Mouse (Mus musculus) monocyte, adult 5-6 weeks (primary cell): ENCODE results near the gene Fam160a1. TPM values are rescaled to one million over a fixed set of nuclear protein-coding genes. Genes with fewer than 3 reads are reported as not detected.

Experiments
- ATAC-seq: fragments of 153-309, 156-312 bp; replicated peaks from 2 replicates; pipeline ENCODE4 v1.8.0; 2017; ENCODE audit warnings: mild to moderate bottlenecking; ENCODE audit not compliant: low TSS enrichment, insufficient number of reproducible peaks, severe bottlenecking, poor library complexity, low FRiP score
- total RNA-seq: library from RNA; stranded (forward); fragments of 200-1000, 200-491, 200-594 nt; gene quantifications from 3 replicates; pipeline ENCODE4 v1.2.3, GENCODE M21; 2017

Fam160a1 gene
- total RNA-seq, 1 experiment from 2014 or later, result 0.38 TPM

DNA sequence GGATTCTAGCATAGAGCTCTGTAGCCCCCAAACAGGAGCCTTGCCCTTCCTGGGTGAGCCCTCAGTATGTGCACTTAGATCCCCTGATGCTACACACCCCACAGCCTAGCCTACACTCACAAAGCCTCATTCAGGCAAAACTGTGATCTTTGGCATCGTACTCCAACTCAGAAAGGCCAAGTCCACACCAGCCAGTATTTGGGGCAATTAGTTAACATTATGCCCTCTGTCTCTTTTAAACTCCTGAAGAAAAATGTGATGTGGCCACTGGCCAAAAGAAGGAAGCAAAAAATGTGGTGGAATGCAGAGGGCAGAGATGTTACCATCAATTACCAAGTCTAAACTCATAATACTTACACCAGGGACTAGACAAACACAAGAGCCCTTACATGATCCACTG lies 14.7 kb upstream of the Fam160a1 start:
- ATAC-seq, result no peak

DNA sequence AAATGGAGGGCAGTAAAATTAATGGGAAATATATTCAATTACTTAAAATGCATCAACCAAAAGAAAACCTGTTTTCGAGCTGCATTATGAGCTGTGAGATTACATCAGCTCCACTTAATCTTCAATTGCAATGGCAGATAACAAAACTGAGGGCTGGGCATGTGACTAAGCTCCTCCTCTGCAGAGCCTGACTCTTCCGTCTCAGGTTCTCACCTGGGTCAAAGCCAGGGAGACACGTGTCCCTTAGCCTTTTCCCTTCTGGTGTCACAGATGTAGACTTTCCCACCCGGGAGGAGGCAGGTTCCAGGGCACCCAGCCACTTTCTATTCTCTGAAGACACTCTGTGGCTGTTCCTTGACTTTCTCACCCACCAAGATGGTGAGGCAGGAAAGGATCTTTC lies 12.0 kb upstream of the Fam160a1 start:
- ATAC-seq, result no peak

DNA sequence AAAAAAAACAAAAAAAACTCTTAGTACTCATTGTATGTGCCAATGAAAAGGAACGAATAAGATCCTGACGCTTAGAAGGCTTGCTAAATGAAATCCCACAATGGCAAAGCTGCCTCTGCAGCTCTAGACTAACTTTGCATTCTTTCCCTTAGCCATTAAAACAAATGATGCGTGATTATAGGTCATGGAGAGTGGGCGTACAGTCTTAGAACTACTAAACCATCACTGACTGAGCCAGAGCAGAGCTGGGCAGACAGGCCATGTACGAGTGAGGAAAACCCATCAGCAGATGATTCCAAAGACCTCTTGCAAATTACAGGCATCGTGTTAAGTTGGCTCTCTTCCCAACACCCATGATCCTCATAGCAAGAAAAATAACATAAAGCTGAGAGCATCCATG lies 10.7 kb upstream of the Fam160a1 start:
- ATAC-seq, result no peak

DNA sequence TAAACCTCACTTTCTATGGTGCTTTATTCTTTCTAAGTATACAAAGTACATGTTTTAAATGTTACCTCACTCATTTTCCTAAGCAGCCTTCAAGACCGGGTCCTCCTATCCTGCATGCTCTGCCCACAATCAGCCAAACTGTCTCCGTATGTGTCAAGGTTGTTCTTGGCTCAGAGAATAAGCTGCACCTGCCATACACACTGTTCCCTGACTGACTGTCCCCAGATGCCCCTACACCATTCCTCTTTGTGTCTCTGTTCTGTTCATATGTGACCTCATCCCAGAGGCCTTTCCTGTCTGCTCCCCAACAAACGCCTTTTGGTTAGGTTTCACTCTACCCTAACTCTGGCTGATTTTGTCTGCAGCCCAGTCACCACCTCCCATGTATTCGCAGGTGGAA lies 10.2 kb upstream of the Fam160a1 start:
- ATAC-seq, result no peak

DNA sequence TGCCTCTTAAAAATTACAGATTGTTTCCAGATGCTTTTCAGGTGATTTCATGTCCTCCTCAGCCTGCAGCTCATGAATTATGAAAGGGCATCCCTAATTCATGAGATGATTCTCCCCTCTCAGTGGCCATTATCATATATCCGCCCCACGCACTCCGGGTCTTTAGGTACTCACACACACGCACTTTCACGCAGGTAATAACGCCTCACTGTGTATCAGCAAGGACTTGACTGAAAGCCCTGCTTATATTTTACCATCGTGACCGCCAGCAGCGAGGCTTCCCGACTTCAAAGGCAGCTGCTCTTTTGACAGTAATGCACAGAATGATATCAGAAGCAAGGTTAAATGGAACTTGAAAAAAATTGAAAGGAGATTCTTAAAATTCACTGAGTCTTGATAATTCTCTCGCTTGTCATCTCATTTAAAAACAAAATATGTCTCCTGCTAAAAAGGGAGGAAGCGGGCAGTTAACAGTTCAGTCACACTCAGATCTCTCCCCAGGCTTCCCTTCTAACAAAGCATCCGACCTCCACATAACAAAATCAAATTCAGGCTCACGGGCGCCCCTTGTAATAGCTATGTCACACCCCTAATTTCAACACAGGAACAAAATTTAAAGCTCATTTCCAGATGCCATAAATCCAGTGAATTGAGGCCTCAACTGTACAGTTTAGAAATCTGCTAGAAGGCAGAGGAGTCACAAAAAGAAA lies 3.9 kb upstream of the Fam160a1 start:
- ATAC-seq, result no peak

DNA sequence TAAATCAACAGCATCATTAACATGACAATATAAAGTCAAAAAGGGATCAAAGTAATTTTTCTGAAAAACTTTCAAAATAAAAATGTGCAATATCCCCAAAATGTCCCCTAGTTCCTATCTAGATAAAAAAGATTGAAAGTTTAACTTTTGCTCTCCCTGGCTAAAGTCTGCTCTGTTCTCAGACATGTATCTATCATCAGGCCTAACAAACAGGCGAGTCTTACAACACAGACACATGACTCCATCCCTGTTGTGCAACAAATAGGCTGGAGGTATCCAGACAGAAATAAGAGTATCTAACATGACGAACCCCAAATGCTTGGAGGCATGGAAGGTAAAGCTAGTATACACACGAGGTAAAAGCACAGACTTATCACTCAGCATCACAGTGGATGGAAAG lies 2.2 kb upstream of the Fam160a1 start:
- no peak for ATAC-seq

DNA sequence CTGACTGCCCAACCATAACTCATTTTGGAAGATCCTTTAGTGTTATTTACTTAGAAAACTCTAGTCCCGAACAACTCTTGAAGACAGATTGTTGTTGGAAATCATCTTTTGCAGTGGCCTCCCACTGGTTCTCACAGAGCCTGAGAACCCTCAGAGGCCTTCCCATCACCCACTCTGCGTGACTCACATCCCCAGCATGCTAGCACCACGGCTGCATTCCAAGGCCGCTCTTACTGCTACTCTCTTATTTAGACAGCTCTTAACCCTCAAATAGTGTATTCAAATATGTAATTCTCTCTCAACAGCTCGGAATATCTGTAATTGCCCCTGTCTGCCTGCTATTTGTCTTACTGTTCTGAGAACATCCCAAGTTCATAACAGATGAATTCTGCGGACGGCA lies 2.9 kb downstream of the Fam160a1 start:
- no peak for ATAC-seq

DNA sequence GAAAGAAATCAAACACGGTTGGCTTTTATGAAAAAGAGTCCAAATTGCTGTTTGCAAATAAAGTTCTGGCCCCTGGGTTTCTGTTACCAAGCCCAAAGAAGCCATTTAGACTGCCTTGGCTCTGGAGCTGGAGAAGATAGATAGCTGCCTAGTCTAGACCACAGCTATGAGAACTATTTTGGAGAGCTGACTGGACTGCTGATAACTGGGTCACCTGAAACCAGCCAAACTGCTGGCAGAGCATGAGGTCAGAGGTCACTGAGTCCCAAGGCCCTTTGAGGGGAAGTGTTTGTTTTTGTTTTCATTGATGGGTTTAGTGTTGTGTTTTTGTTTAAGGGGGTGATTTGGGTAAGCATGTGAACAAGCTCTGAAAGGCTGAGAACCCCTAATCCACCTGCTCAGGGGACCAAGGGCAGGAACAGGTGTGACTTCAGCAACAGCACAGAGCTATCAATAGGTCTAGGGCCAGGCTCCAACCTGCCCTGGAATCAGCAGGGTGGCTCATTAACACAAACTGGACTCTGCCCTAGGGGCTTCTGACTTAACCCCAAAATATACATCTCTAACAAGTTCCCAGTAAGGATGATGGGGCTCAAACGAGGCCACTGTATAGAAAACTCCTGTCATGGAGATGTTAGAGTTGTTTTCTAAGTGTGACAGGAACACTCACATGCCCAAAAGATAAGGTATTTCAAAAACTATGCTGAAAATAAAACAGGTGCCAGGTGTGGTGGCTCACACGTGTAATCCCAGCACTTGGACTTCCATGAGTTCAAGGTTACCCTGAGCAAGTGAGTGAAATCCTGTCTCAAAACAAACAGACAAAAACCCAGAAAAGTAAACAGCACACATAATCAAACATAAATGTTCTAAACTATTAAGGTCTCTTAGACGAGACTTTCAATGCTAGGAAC lies 3.7 kb downstream of the Fam160a1 start:
- no peak for ATAC-seq

DNA sequence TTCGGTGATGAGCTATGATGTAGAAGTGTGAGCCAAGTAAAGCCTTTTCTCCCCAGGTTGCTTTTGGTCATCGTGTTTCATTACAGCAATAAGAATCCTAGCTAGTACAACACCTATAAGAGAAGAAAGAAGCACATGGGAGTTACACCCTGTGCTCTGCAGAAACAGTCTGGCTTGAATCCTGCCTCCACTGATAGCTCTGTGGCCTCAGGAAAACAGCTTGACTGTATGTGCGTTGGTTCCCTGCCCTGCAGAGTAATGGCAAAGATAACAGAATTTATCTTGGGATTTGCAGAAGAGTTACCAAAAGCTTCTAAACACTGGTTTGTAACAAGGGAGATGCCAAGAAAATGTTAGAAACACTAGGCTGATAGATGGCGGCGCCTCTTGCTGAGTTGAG lies 5.1 kb downstream of the Fam160a1 start:
- no peak for ATAC-seq

DNA sequence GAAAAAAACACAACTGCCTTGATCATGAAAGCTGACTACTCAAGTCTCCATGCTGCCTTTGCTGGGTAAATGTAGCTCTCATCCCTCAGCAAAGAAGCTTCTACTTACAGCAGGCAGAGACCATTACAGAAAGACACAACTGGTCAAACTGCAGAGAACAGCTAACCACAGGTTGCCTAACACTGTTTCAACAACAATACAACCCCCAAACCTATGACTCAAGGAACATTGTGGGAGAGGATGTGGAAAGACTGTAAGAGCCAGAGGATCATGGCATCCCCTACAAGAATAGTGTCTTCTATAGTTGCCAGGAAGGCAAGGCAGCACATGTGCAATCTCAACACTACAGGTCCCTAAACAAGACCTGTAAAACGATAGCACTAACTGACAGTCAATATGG lies 23.9 kb downstream of the Fam160a1 start:
- ATAC-seq, result no peak

DNA sequence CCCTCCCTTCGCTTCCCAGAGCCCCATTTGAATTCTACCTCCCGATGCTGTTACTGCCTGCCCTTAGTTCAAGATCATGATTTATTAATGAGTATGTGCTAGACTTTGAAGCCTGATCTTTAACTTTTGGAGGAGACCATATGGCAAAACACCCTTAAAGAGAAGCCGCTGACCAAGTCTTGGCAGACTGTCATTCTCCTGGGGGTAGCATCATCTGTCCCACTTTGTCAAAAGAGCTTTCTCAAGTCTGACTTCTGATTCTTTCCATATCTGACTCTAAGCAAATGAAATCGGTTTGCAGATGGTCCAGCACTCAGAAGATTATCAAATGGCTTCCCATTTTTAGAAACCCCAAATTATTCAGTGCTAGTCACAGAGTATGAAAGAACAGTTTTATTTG lies 27.3 kb downstream of the Fam160a1 start:
- ATAC-seq, result no peak

DNA sequence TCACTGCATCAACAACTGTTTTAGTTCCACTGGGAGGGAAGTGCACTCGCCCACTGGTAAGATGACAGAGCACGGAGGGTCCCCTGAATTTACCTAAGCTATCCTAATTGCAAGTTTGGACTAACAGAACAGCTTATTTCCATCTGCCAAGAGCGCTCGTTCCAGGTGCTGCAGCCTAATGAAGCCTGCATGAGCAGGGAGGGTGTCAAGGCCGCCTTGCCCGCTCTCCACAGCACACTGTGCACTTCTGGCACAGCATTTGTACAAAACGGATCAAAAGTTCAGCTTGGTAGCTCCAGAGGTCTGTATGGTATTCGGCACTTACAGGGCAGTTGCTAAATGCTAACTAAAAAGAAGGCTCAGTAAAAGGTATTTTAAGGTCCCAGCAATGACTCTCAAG lies 30.6 kb downstream of the Fam160a1 start:
- ATAC-seq, result no peak

DNA sequence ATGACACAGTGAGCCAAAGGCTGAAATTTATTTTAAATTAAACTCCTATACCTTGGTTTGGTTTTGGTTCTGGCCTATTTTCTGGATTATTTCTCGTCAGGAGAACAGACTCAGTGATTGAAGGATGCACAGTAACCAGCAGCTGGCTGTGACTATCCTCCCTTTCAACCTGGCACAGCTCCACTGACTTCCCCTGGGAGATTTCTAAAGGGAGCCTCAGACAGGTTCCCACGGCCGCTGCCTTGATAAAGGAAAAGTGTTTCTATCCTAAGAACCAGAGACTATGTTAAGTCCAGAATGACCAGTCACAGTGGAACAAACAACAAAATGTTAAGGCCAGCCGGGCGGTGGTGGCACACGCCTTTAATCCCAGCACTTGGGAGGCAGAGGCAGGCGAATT lies 36.2 kb downstream of the Fam160a1 start:
- ATAC-seq, result no peak

DNA sequence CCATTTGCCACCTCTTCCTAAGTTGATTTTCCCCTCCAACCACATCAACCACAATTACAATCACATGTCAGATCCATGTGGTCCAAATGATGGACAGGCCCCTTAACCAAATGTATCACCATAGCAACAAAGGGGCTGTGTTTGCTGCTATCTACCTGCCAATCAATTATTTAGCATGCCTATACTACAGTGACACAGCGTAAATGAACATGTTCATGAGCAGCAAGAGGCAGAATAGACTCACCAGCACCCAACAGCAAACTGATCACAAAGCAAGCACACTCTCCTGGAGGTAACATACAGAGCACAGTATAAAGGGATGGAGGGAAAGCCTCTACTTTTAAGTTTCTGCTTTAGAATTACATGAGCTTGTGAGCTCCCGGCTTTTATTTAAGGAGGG lies 36.8 kb downstream of the Fam160a1 start:
- ATAC-seq, result no peak

DNA sequence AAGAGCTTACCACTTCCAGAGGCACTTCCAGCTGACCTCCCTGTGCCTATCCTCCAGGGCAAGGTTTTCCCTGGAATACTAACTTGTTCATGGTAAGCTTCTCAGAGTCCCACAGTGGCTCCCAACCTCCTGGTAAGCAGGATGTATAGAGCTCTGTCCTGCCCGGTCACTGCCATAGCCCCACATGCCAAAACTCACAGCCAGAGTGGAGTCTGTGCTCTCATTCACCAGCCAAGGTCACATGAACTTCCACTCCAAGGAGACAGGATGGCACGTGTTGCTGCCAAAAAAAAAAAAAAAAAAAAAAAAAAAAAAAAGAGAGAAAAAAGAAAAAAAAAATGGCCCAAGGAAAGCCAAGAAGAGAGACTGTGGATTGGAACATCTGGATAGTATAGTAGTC lies 39.2 kb downstream of the Fam160a1 start:
- ATAC-seq, result no peak

DNA sequence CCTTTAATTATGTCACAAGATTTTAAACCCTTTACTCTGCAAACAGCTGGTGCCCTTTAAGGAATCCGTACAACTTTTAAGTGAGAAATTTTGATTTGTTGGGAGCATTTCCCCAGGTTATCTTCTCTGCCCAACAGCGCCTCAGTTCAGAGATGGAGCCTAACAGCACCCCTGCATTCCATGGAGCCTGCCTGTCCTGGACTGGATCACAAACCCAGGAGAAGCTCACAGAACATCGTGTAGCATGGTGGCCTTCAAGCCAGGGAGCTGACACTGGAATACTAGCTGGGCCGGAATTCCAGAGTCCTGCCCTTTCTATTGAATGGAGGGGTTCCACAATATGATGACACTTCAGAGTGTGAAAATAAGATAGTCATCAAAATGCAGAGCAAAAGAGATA lies 39.7 kb downstream of the Fam160a1 start:
- no peak for ATAC-seq

DNA sequence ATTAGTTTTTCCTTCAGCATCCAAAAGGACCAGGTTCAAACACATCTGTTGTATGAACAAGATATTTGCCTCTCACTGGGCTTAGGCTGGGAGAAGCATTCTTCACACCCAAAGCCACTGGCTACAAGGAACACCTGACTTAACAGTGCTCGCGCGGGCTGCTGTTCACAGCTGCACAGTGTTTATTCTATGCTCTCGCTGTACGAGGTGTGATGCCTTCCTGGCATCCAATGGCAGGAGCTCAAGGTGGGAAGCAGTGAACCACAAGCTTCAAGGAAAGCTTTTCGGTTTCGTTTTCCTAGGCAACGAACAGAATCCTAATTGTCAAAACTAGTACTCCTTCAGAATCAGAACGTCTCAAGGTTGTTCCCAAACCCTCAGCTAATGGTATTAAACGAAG lies 40.4 kb downstream of the Fam160a1 start:
- no peak for ATAC-seq

DNA sequence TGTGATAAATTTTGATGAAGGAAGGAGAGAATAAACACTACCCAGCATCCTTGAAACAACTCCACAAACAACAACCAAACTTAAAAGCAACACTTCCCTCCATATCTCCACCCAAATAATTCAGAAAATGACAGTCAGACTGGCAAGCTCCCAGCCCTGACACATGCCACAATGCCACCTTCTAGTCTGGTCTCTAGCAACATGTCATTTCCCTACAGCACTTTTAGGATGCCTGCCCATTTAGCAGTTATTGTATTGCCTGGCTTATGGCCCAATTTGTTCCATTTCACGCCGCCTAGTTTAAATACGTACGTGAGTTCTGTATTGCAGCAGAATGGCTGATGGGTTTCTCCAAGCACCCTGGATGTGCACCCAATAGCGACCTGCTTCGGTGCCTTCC lies 41.0 kb downstream of the Fam160a1 start:
- no peak for ATAC-seq

DNA sequence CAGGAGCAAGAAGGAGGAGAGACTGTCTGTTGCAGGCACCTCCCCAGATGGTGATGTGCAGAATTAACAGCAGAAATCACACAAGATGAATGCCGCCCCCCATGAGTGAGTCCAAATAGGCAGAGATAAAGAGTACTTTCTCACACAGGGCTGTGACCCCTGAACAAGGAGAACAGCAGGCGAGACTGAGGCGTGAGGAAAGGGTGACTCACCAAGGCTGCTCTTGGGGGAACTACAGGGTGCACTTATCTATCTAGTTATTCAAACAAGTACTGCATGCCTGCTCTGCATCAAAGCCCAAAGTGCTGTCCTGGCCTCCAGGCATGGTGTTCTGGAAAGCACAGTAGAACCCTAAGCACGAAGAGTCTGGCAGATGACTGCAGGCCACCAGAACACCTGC lies 43.2 kb downstream of the Fam160a1 start:
- ATAC-seq, result no peak

DNA sequence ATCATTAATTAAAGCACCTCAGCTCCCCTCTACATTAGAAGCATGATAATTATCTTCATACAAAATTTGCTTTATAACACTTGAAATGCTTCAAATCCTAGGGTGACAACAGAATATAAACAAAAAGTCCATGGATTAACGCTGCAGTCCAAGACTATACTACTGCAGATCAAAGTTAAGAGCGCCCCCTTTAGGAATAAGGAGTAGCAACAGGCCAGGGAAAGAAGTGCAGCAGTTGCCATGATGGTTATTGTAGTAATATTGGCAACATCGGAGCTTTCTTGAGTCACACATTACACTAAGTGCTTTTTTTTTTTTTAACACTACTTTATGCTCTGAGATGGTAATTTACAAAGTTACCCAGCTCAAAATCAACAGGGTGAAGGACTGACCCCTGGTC lies 43.7 kb downstream of the Fam160a1 start:
- ATAC-seq, result no peak
